Mouse (Mus musculus) heart, postnatal 10 days (tissue): ENCODE results near the gene Gm45713. TPM values are rescaled to one million over a fixed set of nuclear protein-coding genes. Genes with fewer than 3 reads are reported as not detected.
"Not testable (repeated sequence)": the region's sequence is repeated elsewhere in the genome, so short reads cannot be mapped to it uniquely, and the experiment has no call there.

Experiments
- DNase-seq, 2 experiments: peaks; one replicate each; pipeline ENCODE4 v3.0.0; 2021
- intact Hi-C: fragments of 180-260 bp; cut with DNase I; formaldehyde crosslinking; loops from one replicate; pipeline ENCODE4 v1.15.1; 2025
- total RNA-seq, 2 experiments: library from RNA; stranded (reverse); gene quantifications; 2 replicates each; pipeline ENCODE4 v1.2.3; 2021

Gm45713 gene
- total RNA-seq, 2 experiments from 2014 or later: not detected

DNA sequence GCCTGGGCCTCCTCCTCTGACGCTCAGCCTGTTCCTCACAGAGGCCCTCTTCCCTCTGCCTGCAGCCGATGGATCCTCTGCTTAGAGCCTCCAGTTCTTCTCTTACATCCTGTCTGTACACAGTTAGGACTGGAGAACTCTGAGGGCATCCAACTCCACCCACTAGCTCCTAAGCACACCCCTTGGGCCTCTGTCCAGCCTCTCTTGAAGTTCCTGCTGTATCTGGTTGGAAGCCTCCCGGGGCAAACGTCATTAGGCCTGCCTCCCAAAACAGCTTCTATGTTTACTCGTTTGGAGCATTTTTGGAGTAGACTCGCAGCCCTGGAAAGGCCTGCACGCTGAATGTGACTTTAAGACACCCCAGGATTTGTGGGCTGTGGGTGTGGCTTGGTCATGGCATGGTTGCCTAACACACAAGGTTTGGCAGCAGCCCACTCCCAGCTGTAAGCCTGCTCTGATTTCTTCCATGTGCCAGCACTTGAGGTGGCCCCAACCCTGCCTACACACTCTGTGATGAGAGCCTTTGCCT, 32.3 kb downstream of the Gm45713 start, which contains the start of gene Fcgrt:
TSS of gene Fcgrt (minus strand) at position 200 of the 529 bp plus-strand sequence.
- DNase-seq: peak; percentile 98
- intact Hi-C loops: loop anchor here (2.0 kb wide), 1 partner anchor 15 kb away; no protein-coding TSS in a partner anchor

DNA sequence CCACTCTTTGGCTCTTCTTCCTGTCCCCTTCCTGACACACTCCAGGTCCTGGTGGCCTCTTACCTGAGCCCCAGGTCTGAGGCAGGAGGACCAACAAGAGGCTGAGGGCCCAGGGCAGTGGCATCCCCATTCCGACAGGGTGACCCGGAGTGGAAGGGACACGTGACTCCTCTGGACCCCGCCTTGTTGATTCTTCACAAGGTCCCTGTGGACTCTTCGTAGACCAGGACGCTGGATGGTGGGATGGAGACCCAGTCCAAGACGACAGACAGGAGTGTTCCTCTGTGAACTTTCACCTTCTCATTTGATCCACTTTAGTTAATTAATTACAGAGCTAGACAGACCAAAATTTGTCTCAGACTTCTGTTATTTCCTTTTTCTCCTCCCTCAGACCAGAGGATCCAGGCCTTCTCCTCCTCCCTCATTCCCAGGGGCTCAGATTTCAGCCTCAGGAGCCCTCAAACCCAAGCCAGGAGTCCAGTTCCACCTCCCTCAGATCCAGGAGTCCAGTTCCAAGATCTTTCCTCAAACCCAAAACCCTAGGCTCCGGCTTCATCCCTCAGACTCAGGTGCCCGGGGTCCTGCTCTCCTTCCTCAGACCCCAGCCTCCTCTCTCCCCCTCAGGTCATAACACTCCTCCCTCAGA, 33.0 kb downstream of the Gm45713 start:
- DNase-seq: peak in 1 of 2 experiments; percentile 57
- intact Hi-C loops: no loop called here

DNA sequence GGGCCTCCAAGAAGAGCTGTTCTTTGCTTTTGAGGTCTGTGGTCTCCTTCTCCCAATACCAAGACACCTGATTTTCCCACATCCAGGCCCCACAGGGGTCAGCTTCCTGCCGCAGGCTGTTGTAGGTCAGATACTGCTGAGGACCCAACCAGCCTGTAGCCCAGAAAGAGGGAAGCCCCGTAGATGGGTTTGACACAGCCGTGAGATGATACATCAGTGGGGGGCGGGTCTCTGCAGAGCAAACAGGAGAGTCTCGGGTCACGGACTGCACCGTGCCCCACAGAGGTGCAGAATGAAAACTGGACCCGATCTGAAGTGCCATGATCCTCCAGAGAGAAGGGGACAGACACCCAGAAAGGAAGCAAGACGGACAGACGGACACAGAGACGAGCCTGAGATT, 33.6 kb downstream of the Gm45713 start:
- no peak for DNase-seq
- intact Hi-C loops: no loop called here

DNA sequence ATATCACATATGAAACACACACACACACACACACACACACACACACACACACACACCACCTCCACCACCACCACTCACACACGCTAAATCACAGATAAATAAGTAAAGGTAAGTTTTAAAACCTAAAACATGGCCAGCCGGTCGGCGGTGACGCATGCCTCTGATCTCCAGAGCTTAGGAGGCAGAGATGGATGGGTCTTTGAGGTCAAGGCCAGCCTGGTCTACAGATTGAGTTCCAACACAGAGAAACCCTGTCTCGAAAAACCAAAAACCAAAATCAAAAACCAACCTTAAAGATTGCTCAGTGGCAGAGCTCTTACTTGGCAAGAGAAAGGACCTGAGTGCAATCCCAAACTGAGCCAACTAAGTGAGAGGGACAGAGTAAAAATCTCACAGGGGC, 36.0 kb downstream of the Gm45713 start:
- intact Hi-C loops: no loop called here
- DNase-seq: no peak

DNA sequence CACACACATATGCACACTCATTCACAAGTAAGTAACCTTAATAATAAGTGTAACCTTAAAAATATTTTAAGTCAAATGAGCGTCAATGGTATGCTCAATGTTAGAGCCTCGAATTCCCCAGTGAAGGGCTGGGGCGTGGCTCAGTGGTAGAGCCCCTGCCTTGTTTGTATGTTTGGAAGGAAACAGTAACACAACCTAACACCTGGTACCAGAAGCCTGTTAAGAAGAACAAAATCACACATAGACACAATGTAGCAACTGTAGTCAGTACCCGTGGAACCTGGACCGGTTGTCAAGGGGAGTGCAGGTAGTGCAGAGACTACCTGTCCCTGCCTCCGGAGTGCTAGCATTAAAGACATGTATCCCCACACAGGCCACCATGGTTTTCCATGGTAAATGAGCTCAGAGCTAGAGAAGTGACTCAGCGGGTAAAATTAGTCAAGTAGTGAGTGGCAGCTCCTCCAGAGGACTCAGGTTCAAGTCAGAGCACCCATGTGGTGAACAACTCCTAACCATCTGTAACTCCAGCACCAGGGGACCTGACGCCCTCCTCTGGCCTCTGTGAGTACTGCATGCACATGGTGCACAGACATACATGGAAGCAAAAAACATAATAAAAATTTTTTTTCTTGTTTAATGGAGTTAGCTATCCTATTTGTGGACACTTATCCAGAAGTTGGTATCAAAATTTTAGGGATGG, 37.3 kb downstream of the Gm45713 start:
- DNase-seq: peak in 1 of 2 experiments; percentile 37
- intact Hi-C loops: no loop called here

DNA sequence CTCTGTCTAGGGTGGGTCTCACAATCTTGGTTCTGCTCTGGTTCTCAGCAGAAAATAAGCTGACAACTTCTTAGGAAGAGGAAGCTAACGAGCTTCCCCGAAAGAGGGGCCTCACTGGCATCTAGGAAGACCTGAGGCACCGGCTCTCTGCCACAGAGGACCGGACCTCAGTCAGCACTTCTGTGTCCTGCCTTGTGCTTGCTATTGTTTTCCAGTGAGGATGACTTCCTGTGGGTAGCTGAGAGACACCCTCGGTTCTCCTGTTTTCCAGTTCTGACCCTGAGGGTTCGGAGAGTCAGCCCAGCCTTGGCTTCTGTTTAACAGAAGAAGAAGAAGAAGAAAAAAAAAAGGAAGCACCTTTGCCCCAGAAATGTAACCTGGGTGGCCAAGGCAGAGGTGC, 38.6 kb downstream of the Gm45713 start:
- no peak for DNase-seq
- intact Hi-C loops: no loop called here

DNA sequence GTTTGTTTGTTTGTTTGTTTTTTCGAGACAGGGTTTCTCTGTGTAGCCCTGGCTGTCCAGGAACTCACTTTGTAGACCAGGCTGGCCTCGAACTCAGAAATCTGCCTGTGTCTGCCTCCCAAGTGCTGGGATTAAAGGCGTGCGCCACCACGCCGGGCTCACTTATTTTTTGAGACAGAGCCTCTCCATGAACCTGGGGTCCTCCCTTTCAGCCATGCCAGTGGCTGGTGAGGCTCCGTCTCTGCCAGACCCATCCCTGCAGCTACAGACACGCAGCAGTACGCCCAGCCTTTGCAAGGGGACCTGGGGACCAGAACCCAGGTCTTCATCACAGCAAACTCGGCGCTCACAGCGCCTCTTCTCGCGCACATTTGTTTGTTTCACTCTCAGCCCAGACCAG, 40.1 kb downstream of the Gm45713 start:
- DNase-seq, intact Hi-C loops: not testable (repeated sequence)

DNA sequence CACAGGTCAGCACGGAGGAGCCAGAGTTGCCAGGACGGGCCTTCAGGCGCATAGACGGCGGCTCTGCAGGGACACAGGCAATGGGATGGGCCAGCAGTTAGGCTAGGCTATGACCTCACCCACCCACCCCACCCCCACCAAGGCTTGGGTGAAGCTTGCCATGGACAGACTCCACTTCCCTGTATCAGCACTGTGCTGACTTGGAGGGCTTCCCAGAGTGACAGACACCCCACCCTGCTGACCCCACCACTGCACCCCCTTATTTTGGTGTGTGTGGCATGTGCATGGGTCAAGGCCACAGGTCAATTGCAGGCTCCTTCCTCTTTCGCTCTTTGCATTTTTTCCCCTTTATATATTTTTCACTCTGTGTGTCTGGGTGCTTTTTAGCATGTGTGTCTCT, 40.7 kb downstream of the Gm45713 start:
- intact Hi-C loops: no loop called here
- DNase-seq: peak in 1 of 2 experiments; percentile 38

DNA sequence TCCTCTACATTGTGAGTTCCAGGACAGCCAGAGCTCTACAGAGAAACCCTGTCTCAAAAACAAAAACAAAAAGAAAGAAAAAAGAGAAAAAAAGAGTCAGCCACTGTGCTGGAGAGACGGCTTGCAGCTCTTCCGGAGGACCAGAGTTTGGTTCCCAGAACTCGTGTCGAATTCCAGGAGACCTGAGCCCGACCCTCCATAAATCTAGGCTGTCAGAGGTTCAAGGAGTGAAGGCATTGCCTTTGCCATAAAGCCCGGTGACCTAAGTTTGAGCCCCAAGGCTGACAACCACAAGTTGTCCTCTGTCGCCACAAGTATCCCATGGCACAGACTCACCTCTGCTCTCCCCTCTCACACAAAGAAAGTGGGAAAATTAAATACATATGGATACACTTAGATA, 41.9 kb downstream of the Gm45713 start:
- intact Hi-C loops: no loop called here
- no peak for DNase-seq

DNA sequence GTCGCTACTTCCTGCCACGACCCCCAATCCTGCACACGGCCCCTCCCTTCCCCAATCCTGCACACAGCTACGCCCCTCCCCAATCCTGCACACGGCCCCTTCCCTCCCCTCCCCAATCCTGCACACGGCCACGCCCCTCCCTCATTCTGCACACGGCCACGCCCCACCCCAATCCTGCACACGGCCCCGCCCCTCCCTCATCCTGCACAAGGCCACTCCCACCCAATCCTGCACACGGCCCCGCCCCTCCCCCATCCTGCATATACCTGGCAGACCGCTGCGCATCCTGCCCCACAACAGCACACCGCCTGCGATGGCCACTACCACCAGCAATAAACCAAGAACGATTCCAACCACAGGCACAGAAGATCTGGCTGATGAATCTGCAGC, 42.5 kb downstream of the Gm45713 start:
- intact Hi-C loops: no loop called here
- DNase-seq: no peak

DNA sequence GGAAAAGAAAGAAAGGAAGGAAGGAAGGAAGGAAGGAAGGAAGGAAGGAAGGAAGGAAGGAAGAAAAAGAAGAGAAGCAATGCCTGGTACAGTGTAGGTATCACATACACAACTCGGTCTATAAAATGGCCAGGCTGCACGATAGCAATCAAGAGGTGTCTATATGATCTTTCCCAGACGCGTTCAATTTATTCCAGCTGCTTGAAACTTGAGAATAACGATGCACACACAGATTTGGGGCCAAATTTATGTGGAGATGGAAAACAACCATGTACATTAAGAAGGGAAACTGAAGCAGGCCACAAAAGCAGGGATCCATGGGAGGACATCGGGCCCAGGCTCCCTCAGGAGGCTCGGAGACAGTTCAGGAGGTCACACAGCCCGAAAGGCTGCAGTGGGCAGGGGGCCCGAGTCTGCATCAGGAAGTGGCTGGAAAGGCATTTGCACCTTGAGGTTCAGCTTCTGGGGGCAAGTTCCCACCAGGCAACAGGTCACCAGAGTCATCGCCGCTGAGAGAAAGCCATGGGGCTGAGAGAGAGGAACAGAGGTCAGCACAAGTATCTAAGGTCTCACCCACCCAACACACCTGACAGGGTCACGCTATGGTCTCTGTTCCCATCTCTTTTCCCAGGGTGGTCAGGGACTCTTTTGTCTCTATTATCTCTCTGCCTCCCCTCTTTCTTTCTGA, 43.1 kb downstream of the Gm45713 start:
- intact Hi-C loops: no loop called here
- no peak for DNase-seq

DNA sequence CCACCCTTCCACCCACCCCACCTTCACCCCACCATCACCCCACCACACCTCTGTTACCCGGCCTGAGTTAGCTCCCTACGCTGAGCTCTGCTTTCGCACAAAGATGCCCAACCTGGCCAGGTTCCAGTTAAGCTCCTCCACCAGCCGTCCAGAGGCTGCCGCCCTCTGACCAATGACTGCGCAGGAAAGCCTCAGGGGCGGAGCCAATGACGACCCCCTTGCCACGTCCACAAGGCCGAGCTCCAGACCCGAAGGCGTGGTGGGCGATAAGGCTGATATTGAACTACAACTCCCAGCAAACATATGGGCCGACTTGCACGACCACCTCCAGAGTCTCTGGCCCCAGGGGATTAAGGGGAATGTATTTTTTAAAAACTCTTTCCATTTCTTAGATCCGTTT, 44.0 kb downstream of the Gm45713 start, which contains the start of gene Rcn3:
TSS of gene Rcn3 (minus strand) at position 174 of the 400 bp plus-strand sequence.
- DNase-seq: peak; percentile 92 to 93
- intact Hi-C loops: no loop called here

DNA sequence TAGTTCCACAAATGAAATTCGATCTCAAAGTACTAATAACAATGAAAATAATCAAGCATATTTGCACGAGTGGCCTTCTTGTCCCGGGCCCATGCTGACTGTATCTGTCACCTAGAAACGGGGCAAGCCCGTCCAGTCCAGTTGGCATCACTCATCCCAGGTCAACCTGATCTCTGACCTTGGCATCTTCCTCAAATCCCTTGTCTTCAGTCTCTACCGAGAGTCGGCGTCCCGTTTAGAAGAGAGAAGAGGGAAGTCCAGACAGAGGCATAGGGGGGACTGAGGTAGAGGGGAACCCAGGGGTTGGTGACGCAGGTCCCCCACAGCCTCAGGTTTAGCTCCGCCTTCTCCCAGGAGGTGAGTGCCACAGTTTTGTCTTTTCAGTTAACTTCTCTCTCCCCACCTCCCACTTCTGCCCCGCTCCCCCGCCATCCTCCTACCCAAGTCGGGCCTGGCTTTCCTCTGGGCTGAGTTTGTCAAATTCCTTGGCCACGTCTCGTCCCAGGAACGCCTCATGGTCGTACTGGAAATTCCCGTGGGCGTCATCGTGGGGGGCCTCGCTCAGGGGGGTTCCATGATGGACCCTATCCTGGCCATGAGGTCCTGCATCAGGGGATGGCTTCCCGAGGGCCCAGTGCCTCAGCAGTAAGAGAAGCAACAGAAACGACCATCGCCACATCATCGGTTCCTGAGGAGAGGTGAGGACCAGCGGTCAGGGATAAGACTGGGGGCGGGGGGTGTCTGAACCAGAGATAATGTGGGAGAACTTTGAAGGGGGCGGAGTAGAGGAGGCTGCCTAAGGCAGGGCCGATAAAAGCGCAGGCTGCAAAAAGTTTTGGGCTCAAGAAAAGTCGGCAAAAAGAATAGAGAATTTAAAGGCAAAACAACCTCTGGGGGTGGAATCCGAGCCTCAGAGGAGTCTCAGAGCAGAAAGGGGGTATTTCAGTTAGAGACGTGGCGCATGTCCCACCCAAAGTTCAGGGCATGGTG, 44.7 kb downstream of the Gm45713 start:
- intact Hi-C loops: no loop called here
- peak; percentile 44 to 70 for DNase-seq

DNA sequence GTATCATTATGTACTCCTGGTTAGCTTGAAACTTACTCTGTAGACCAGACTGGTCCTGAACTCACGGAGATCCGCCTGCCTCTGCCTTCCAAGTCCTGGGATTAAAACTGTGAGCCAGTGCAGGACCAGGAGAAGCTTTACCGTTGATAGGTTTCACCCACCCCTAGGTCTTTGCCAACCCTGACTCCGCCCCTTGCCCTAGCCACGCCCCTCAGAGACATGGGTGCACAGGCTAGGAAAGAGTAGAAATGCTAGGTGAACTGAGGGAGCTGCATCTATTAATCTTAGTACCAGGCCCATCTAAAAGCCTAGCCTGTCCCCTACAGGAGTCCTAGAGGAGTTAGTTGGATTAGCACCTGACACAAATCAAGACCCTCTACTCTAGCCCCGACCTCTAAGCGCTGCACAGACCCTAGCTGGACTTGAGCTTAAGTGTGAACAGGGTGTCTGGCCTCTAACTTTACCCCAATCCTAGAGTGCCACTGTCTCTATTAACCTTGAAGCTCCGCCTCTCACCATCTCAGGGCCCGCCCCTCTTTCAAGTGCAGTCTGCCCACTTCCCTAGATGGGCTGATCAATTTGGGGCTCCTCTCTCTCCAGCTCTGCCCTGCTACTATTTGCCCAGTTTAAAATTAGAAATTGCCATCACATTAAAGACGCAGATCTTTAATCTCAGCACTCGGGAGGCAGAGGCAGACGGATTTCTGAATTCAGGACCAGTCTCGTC, 45.6 kb downstream of the Gm45713 start:
- no peak for DNase-seq
- intact Hi-C loops: no loop called here

DNA sequence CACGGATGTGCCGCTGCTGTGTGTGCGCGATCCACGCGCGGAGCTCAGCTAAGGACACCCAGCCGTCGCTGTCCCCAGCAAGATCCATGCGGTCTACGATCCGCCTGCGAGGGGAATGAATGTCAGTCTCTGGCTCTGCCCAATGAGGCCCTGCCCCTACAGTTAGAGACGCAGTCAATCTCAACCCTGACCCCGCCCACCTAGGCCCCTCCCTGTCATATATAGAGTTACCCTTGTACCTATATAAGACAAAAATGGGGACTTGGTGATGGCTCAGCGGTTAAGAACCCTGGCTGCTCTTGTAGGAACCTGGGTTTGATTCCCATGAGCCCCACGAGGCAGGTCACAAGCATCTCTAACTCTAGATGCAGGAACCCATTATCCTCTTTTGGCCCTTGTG, 47.4 kb downstream of the Gm45713 start:
- no peak for DNase-seq
- intact Hi-C loops: no loop called here

DNA sequence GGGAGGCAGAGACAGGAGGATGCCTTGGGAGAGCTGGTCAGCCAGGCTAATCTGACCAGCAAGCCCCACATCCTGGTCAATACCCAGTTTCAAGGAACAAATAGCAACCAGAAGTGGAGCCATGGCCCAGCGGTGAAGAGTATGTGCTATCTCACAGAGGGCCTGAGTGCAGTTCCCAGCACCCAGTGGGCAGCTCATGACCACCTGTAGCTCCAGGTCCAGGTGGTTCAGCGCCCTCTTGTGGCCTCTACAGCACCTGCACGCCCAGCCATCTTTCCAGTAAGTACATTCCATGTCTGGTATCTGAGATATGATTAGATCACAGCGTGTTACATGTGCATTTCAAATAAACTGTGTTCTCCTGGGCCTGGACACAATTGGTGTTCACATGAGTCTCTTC, 49.9 kb downstream of the Gm45713 start:
- intact Hi-C loops: no loop called here
- DNase-seq: no peak

DNA sequence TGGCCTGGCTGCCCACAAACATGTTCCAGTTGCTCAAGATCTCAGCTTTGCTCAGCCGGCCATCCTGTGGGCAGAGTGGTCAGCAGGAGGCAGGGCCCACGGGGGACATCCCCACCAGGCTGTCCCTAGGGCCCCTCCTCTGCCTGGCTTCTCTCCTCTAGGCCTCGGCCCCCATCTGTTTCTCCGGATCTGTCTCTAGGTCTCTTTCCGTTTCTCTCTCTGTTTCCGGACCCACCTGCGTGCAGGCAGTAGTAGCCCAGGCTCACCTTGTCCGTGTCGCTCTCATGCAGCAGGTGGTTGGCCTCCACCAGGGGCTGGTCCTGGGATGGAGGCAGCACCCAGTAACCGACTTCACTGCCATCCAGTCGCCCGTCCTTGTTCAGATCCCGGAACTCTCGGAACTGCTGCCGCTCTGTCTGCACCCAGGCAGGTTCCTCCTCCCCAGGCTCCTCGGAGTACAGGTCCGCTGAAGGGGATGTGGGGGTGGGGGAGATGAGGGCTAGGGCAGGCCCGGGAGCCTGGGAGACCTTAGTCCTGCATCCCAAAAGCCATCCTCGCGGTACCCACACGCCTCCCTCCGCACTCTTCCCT, 52.6 kb downstream of the Gm45713 start:
- no peak for DNase-seq
- intact Hi-C loops: loop anchor here (5.0 kb wide), 2 partner anchors 39 to 214 kb away; partner anchors contain the start of gene Rps11

DNA sequence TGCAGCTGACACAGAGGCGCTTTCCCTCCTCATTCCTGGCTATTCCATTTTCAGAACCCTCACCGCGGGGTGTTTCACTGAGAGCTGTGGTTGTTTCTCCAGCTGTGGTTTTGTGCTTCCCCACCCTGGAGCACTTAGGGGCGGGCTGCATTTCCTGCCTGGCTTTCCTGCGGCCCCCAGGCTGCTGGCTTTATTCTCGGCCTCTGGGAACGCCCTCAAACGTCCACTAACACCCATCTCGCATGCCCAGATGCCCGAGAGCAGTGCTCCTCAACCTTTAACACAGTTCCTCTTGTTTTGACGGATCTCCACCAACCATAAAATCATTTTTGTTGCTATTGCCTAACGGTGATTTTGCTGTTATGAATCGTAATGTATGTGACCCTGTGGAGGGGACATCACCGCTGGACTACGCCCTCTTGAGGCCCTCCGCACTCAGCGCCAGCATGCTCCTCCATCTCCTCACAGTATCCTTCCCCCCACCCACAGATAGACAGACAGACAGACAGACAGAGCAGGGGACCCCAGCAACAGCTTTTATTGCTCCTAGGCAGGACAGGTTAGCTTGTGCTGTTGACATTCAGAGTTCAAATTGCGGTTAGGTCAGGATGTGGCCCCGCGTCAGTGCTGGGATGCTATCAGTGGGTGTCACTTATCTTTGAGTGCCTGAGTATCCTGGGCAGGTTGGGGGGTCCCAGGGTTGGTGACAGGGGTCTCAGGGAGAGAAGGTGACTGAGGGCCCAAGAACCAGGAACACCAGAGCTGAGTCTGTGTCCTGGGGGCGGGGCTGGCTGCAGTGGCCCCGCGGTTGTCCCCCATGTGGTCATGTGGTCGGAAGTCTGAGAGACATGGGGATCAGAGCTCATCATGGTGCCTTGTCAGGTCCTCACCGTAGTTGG, 53.4 kb downstream of the Gm45713 start:
- DNase-seq: peak; percentile 65 to 68
- intact Hi-C loops: loop anchor here (5.0 kb wide), 2 partner anchors 40 to 215 kb away; partner anchors contain the start of gene Rps11
